Mouse (Mus musculus) neural tube, embryonic 12.5 days (tissue): ENCODE measurements around the gene Ankdd1b. TPM values are rescaled to one million over a fixed set of nuclear protein-coding genes. Genes with fewer than 3 reads are reported as not detected.

Experiments used
- ATAC-seq: fragments of 200-750 bp; cut with Nextera tagmentation; 2 replicates; pipeline ENCODE4 v1.8.0; 2017; ENCODE audit warnings: low read depth, mild to moderate bottlenecking, moderate TSS enrichment, moderate library complexity; ENCODE audit not compliant: low FRiP score
- H3K27ac ChIP-seq: fragments of 300-500 bp; sonication (generic); 2 replicates; pipeline ENCODE4 v1.5.1; 2016
- H3K27me3 ChIP-seq: fragments of 300-500 bp; sonication (generic); replicated peaks from 2 replicates; pipeline ENCODE4 v1.6.1; 2016; ENCODE audit warnings: mild to moderate bottlenecking
- H3K36me3 ChIP-seq: fragments of 300-500 bp; sonication (generic); 2 replicates; pipeline ENCODE4 v1.6.1; 2016; ENCODE audit warnings: mild to moderate bottlenecking
- H3K4me1 ChIP-seq: fragments of 300-500 bp; sonication (generic); 2 replicates; pipeline ENCODE4 v1.6.1; 2016
- H3K4me2 ChIP-seq: fragments of 300-500 bp; sonication (generic); replicated peaks from 2 replicates; pipeline ENCODE4 v1.6.1; 2016; ENCODE audit warnings: mild to moderate bottlenecking
- H3K4me3 ChIP-seq: fragments of 300-500 bp; sonication (generic); 2 replicates; pipeline ENCODE4 v1.5.1; 2016
- H3K9ac ChIP-seq: fragments of 300-500 bp; sonication (generic); 2 replicates; pipeline ENCODE4 v1.6.1; 2016; ENCODE audit warnings: mild to moderate bottlenecking
- H3K9me3 ChIP-seq: fragments of 300-500 bp; sonication (generic); 2 replicates; pipeline ENCODE4 v1.6.1; 2016; ENCODE audit warnings: mild to moderate bottlenecking
- WGBS: fragments of 180-500 bp; shearing (Covaris S2); methylation state at CpG from one replicate; pipeline ENCODE4 v1.1.7; 2016; 5-methylcytosine and 5-hydroxymethylcytosine counted together
- polyA plus RNA-seq: library from polyadenylated mRNA; unstranded; fragments of >200 nt; fragmentation: Nextera tagmentation; extraction: Ambion mirVana; gene quantifications from 2 replicates; pipeline ENCODE4 v1.2.1, GENCODE M21; 2016

The Ankdd1b gene
- polyA plus RNA-seq, 1 experiment from 2014 or later: 0.10 TPM

DNA sequence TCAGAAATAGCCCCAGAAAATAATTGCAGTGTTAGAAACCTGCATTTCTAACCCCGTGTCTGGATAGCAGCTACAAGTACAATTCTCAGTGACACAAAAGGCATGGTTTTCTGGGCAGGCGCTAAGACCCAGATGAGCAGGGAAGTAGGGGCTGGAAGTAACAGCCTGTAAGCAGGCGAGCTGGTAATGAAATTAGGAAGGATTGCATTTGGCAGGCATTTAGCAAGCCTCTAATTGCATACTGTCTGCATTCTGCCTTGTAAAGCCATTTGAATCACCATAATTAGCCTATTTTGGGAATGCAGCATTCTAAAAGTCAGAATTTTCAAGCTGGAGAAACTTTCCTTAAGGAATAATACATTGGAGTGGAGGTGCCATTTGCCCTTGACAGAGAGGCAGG is 45.0 kb downstream of the Ankdd1b start:
- no peak overlapping the region for H3K27ac ChIP-seq
- no peak overlapping the region for H3K4me2 ChIP-seq
- no peak overlapping the region for H3K9ac ChIP-seq
- no peaks in the 10 kb centered on the region for H3K27me3 ChIP-seq
- H3K36me3 ChIP-seq: no peaks in the 10 kb centered on the region
- no peak for ATAC-seq
- H3K4me1 ChIP-seq: no peaks in the 10 kb centered on the region
- 44% methylated on average over 3 of the region's 3 CpGs for WGBS
- no peaks in the 10 kb centered on the region for H3K9me3 ChIP-seq
- H3K4me3 ChIP-seq: no peak overlapping the region

DNA sequence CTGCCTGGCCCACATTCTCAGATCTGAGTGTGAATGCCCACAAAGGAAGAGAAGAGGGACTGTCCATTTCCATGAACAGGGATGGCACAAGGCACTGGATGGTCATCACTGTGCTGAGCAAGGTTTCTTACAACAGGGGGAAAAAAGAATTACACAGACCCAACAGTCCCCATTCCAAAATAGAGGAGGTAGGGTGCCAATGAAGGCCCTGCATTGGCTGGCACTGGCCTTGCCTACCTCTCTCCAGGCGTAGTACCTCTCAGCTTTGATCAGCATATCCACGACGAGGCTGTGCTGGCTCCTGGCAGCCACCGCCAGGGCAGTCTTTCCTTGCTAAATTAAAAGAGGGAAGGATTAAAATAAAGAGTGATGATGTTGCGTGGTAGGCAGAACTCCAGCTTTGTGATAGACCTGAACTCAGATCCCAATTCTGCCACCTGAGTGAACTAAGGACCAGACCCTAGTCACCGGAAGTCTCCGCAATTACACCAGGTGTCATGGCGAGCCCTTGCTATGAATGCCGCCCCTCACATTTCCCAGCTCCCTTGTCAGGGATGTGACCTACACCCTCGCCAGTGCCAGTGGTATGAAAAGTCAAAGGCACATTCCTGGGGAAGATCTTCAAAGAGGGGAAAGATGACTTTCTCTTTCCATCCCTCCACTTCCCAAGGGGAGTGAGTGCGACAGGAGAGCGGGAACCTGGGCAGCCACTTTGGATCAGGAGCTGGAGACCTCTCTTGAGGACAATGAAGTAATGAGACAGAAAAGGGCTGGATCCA is 46.3 kb downstream of the Ankdd1b start:
- no peaks in the 10 kb centered on the region for H3K27me3 ChIP-seq
- H3K36me3 ChIP-seq: 0 out of 2 replicates have a peak, but pooled peaks cover 2% of the 10 kb centered on the region
- 94% methylated on average over 12 of the region's 12 CpGs for WGBS
- H3K4me2 ChIP-seq: no peak overlapping the region
- H3K9ac ChIP-seq: no peak overlapping the region
- no peaks in the 10 kb centered on the region for H3K4me1 ChIP-seq
- H3K27ac ChIP-seq: no peak overlapping the region
- ATAC-seq: no peak
- H3K4me3 ChIP-seq: no peak overlapping the region
- H3K9me3 ChIP-seq: no peaks in the 10 kb centered on the region

GRCm38 (mm10) chr13:96421230-96421629 is 49.8 kb downstream of the Ankdd1b start:
- Histone ChIP-seq H3K36me3 (peaks cover 13% of the 10 kb centered on the region), H3K27ac (no peak overlapping the region), H3K9ac (no peak overlapping the region), H3K4me2 (no peak overlapping the region), H3K4me1 (no peaks in the 10 kb centered on the region), H3K9me3 (no peaks in the 10 kb centered on the region), H3K27me3 (no peaks in the 10 kb centered on the region), H3K4me3 (no peak overlapping the region)
- ATAC-seq: no peak

GRCm38 (mm10) chr13:96418487-96418886 is 52.5 kb downstream of the Ankdd1b start:
- Histone ChIP-seq H3K36me3 (peaks cover 38% of the 10 kb centered on the region), H3K4me3 (no peak overlapping the region), H3K9ac (no peak overlapping the region), H3K4me1 (no peaks in the 10 kb centered on the region), H3K27ac (no peak overlapping the region), H3K27me3 (no peaks in the 10 kb centered on the region), H3K4me2 (no peak overlapping the region), H3K9me3 (no peaks in the 10 kb centered on the region)
- 92% methylated on average over 4 of the region's 4 CpGs for WGBS
- ATAC-seq: no peak

GRCm38 (mm10) chr13:96417261-96417813 is 53.7 kb downstream of the Ankdd1b start:
- no peaks in the 10 kb centered on the region for H3K27me3 ChIP-seq
- H3K36me3 ChIP-seq: peaks cover 40% of the 10 kb centered on the region
- ATAC-seq: no peak
- H3K9me3 ChIP-seq: no peaks in the 10 kb centered on the region
- no peaks in the 10 kb centered on the region for H3K4me1 ChIP-seq
- H3K4me3 ChIP-seq: no peak overlapping the region
- no peak overlapping the region for H3K4me2 ChIP-seq
- WGBS: 90% methylated on average over 5 of the region's 5 CpGs
- H3K9ac ChIP-seq: no peak overlapping the region
- no peak overlapping the region for H3K27ac ChIP-seq

DNA sequence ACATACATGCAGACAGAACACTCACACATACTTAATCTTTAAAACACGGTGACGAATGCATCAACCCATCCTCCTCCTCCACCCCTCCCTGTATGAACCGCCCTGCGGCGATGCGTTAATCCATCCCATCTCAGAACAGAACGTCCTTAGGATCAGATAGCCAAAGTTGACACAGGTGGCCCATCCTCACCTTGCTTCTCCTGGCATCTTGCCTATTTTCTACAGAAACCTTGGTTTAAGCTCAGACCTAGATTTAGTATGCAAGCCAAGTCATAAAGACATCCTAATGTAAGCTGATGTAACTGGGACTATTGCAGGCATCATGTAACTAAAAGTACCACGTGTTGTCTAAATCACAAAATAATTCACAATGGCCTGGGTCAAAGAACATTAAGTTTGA is 54.6 kb downstream of the Ankdd1b start:
- H3K4me2 ChIP-seq: no peak overlapping the region
- no peaks in the 10 kb centered on the region for H3K27me3 ChIP-seq
- 94% methylated on average over 8 of the region's 8 CpGs for WGBS
- peaks cover 42% of the 10 kb centered on the region for H3K36me3 ChIP-seq
- no peak for ATAC-seq
- no peaks in the 10 kb centered on the region for H3K4me1 ChIP-seq
- H3K4me3 ChIP-seq: no peak overlapping the region
- no peak overlapping the region for H3K27ac ChIP-seq
- no peak overlapping the region for H3K9ac ChIP-seq
- no peaks in the 10 kb centered on the region for H3K9me3 ChIP-seq

- no peak overlapping the region for H3K27ac ChIP-seq
- H3K9me3 ChIP-seq: no peaks in the 10 kb centered on the region
- no peaks in the 10 kb centered on the region for H3K27me3 ChIP-seq
- peaks cover 53% of the 10 kb centered on the region for H3K36me3 ChIP-seq
- ATAC-seq: no peak
- H3K9ac ChIP-seq: no peak overlapping the region
- H3K4me1 ChIP-seq: no peaks in the 10 kb centered on the region
- no peak overlapping the region for H3K4me3 ChIP-seq
- no peak overlapping the region for H3K4me2 ChIP-seq
- 94% methylated on average over 6 of the region's 6 CpGs for WGBS
Observed at GRCm38 (mm10) chr13:96414384-96414783, 56.6 kb downstream of the Ankdd1b start.

DNA sequence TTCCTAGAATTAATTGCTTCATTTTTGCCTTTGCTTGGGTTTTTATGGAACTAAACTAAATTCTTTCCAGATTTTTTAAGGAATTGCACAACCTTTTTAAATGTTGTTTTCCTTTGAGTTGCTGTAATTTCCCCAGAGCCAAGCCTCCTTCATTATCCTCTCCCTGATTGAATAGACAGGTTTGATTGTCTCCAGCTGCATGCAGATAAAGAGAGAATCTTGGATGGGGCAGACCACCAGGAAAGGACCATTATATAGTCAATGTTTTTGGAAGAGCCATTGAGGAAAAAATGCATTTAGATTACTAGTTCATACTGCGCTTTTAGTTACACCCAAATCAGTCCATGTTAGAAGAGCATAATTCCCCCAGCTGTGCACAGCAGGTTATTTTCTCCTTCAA is 62.2 kb downstream of the Ankdd1b start:
- no peaks in the 10 kb centered on the region for H3K27me3 ChIP-seq
- no peaks in the 10 kb centered on the region for H3K4me1 ChIP-seq
- no peak for ATAC-seq
- no peaks in the 10 kb centered on the region for H3K9me3 ChIP-seq
- H3K9ac ChIP-seq: no peak overlapping the region
- WGBS: 98% methylated on average over 1 of the region's 1 CpGs
- H3K36me3 ChIP-seq: peaks cover 50% of the 10 kb centered on the region
- H3K4me3 ChIP-seq: no peak overlapping the region
- H3K4me2 ChIP-seq: no peak overlapping the region
- H3K27ac ChIP-seq: no peak overlapping the region

GRCm38 (mm10) chr13:96407040-96407439 is 64.0 kb downstream of the Ankdd1b start:
- Histone ChIP-seq H3K27ac (no peak overlapping the region), H3K4me1 (no peaks in the 10 kb centered on the region), H3K9me3 (no peaks in the 10 kb centered on the region), H3K9ac (no peak overlapping the region), H3K4me3 (no peak overlapping the region), H3K36me3 (peaks cover 59% of the 10 kb centered on the region), H3K4me2 (no peak overlapping the region), H3K27me3 (no peaks in the 10 kb centered on the region)
- 0 out of 2 replicates have a peak, but pooled peaks have one; percentile 21 for ATAC-seq
- WGBS: 79% methylated on average over 4 of the region's 4 CpGs

DNA sequence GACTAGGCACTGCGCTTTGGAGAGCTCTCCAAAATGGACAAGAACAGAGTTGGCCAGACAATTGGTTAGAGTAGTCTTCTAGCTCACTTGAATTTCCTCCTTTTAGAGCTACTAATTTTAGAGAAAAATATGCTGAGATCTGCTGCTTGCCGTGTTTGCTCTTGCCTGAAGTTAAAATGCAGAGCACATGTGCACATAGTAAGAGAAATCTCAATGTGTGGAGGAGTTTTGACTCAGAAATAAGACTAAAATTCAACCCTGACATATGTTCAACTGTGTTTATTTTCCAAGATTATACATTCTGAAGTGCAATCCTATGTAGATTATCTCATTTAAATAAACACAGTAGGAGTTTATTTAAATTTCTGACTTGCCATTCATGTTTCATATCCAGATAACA is 65.5 kb downstream of the Ankdd1b start:
- no peaks in the 10 kb centered on the region for H3K27me3 ChIP-seq
- H3K9ac ChIP-seq: no peak overlapping the region
- H3K4me3 ChIP-seq: no peak overlapping the region
- H3K36me3 ChIP-seq: peaks cover 61% of the 10 kb centered on the region
- no peaks in the 10 kb centered on the region for H3K9me3 ChIP-seq
- H3K27ac ChIP-seq: no peak overlapping the region
- 94% methylated on average over 2 of the region's 2 CpGs for WGBS
- H3K4me2 ChIP-seq: no peak overlapping the region
- H3K4me1 ChIP-seq: no peaks in the 10 kb centered on the region
- no peak for ATAC-seq

DNA sequence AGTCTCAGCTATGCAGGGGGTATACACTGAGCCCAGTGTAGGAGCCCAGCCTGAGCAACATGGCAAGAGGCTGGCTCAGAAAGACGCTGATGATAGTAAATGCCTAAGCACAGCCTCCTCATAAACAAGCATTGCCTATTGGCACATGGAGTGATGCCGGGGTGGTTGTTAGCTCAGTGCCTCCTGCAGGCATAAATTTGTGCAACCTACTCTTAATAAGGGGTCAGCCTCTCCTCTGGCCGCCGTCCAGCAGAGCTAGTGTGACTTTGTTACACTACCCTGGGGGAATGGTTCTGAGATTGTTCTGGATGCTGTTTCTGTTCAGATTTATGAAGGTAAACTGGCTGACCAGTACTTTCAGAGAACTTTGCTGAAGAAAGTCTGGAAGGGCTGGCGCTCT is 69.7 kb downstream of the Ankdd1b start:
- H3K36me3 ChIP-seq: peaks cover 83% of the 10 kb centered on the region
- H3K9me3 ChIP-seq: no peaks in the 10 kb centered on the region
- H3K27me3 ChIP-seq: no peaks in the 10 kb centered on the region
- no peak for ATAC-seq
- no peak overlapping the region for H3K4me2 ChIP-seq
- 95% methylated on average over 5 of the region's 5 CpGs for WGBS
- H3K9ac ChIP-seq: no peak overlapping the region
- H3K4me3 ChIP-seq: no peak overlapping the region
- no peak overlapping the region for H3K27ac ChIP-seq
- no peaks in the 10 kb centered on the region for H3K4me1 ChIP-seq

GRCm38 (mm10) chr13:96389301-96389700 is 81.7 kb downstream of the Ankdd1b start:
- H3K4me2 ChIP-seq: peak overlapping the region; percentile 76
- H3K9ac ChIP-seq: peak overlapping the region; percentile 71
- H3K4me1 ChIP-seq: peaks cover 8% of the 10 kb centered on the region
- H3K36me3 ChIP-seq: peaks cover 23% of the 10 kb centered on the region
- no peaks in the 10 kb centered on the region for H3K9me3 ChIP-seq
- H3K27ac ChIP-seq: no peak overlapping the region
- WGBS: 25% methylated on average over 2 of the region's 2 CpGs
- no peaks in the 10 kb centered on the region for H3K27me3 ChIP-seq
- peak overlapping the region; percentile 65 for H3K4me3 ChIP-seq
- no peak for ATAC-seq
